Mouse (Mus musculus) limb, embryonic 13.5 days (tissue): ENCODE measurements around the gene Dmac2. TPM values are rescaled to one million over a fixed set of nuclear protein-coding genes. Genes with fewer than 3 reads are reported as not detected.

ENCODE experiments used
- ATAC-seq: fragments of 200-750 bp; cut with Nextera tagmentation; 2 replicates; pipeline ENCODE4 v1.8.0; 2017; ENCODE audit warnings: low read depth, moderate number of reproducible peaks, moderate TSS enrichment; ENCODE audit not compliant: low FRiP score
- H3K27ac ChIP-seq: fragments of 300-500 bp; sonication (generic); 2 replicates; pipeline ENCODE4 v1.5.1; 2015; ENCODE audit warnings: inconsistent platforms, mild to moderate bottlenecking, moderate library complexity
- H3K27me3 ChIP-seq: fragments of 300-500 bp; sonication (generic); 2 replicates; pipeline ENCODE4 v1.6.1; 2015; ENCODE audit warnings: mild to moderate bottlenecking, inconsistent platforms
- H3K36me3 ChIP-seq: fragments of 300-500 bp; sonication (generic); 2 replicates; pipeline ENCODE4 v1.6.1; 2015; ENCODE audit warnings: inconsistent platforms, mild to moderate bottlenecking, moderate library complexity
- H3K4me1 ChIP-seq: fragments of 300-500 bp; sonication (generic); 2 replicates; pipeline ENCODE4 v1.6.1; 2015; ENCODE audit warnings: inconsistent platforms
- H3K4me2 ChIP-seq: fragments of 300-500 bp; sonication (generic); replicated peaks from 2 replicates; pipeline ENCODE4 v1.6.1; 2015; ENCODE audit warnings: inconsistent platforms, mild to moderate bottlenecking, moderate library complexity
- H3K4me3 ChIP-seq: fragments of 300-500 bp; sonication (generic); 2 replicates; pipeline ENCODE4 v1.5.1; 2015; ENCODE audit warnings: moderate library complexity, mild to moderate bottlenecking, inconsistent platforms
- H3K9ac ChIP-seq: fragments of 300-500 bp; sonication (generic); 2 replicates; pipeline ENCODE4 v1.6.1; 2015; ENCODE audit warnings: mild to moderate bottlenecking, inconsistent platforms
- H3K9me3 ChIP-seq: fragments of 300-500 bp; sonication (generic); 2 replicates; pipeline ENCODE4 v1.6.1; 2016; ENCODE audit warnings: inconsistent platforms
- WGBS: fragments of 180-500 bp; shearing (Covaris S2); methylation state at CpG from one replicate; pipeline ENCODE4 v1.1.7; 2015; 5-methylcytosine and 5-hydroxymethylcytosine counted together
- polyA plus RNA-seq: library from polyadenylated mRNA; unstranded; fragments of >200 nt; fragmentation: Nextera tagmentation; extraction: Ambion mirVana; gene quantifications from 2 replicates; pipeline ENCODE4 v1.2.1, GENCODE M21; 2015

Dmac2 gene
- polyA plus RNA-seq, 1 experiment from 2014 or later, result 37.3 TPM

DNA sequence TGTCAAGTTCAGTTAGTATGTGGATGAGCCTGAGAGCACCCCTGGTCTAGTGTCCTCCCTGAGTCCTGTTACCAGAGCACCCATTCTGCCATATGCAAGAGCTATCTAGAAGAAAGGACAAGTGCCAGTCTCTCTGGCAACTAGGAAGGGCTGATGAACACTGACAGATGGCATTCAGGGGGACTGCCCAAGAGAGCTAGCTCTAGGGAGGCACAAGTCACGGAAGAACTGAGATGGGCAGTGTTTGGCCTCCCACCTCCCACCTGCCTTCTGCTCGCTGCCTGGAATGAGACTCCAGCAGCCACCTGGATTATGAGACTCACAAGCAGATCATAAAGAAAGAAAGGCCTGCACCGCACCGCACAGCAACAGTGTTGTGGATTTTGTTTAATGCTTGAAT lies 20.5 kb downstream of the Dmac2 start:
- Histone ChIP-seq H3K27me3 (no peaks in the 10 kb centered on the region), H3K9ac (no peak overlapping the region), H3K27ac (no peak overlapping the region), H3K4me1 (no peaks in the 10 kb centered on the region), H3K4me3 (no peak overlapping the region), H3K36me3 (peaks cover 61% of the 10 kb centered on the region), H3K4me2 (no peak overlapping the region), H3K9me3 (no peaks in the 10 kb centered on the region)
- ATAC-seq, result no peak
- 94% methylated on average over 4 of the region's 4 CpGs for WGBS

DNA sequence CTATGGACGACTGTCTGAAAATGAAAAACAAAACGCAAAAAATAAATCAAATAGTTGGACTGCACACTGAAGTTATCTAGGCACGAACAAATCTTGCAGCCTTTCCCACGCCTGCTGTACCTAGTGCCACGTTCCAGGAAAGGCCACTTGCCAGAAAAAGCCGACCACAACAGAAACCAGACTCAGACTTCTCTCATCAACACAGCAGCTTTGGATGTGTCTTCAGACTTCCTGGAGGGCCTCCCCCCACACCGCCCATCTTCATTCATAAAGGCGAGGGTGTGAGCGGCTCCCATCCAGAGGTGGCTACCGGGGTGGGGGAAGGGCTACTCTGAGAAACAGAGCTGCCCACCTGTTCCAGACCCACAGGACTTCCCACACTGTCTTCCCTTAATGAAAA lies 24.9 kb downstream of the Dmac2 start:
- WGBS, result 84% methylated on average over 10 of the region's 10 CpGs
- Histone ChIP-seq H3K27me3 (no peaks in the 10 kb centered on the region), H3K27ac (no peak overlapping the region), H3K4me2 (no peak overlapping the region), H3K9me3 (no peaks in the 10 kb centered on the region), H3K36me3 (peaks cover 29% of the 10 kb centered on the region), H3K4me3 (no peak overlapping the region), H3K9ac (no peak overlapping the region), H3K4me1 (no peaks in the 10 kb centered on the region)
- no peak for ATAC-seq

DNA sequence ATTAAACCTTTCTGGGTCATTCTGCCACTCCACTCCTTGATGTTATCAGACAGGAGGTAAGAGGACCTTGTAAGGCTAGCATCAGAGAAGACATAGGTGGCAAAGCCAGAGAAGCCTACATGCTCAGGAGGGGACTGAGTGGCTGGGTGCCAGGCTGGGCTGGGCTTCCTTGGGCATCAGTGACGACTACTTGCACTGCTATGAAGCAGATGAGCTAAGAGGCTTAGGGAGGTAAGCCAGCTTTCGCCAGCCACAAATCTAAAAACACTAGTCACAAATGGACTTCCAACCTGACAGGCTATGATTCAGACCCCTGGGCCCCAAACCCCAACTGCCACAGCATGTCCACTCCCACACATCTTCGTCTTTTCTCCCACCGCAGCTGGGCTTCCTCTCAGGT lies 25.4 kb downstream of the Dmac2 start:
- Histone ChIP-seq H3K4me3 (no peak overlapping the region), H3K27ac (no peak overlapping the region), H3K4me2 (no peak overlapping the region), H3K9ac (no peak overlapping the region), H3K27me3 (no peaks in the 10 kb centered on the region), H3K4me1 (no peaks in the 10 kb centered on the region), H3K9me3 (no peaks in the 10 kb centered on the region), H3K36me3 (peaks cover 26% of the 10 kb centered on the region)
- WGBS, result 77% methylated on average over 4 of the region's 4 CpGs
- ATAC-seq, result no peak

DNA sequence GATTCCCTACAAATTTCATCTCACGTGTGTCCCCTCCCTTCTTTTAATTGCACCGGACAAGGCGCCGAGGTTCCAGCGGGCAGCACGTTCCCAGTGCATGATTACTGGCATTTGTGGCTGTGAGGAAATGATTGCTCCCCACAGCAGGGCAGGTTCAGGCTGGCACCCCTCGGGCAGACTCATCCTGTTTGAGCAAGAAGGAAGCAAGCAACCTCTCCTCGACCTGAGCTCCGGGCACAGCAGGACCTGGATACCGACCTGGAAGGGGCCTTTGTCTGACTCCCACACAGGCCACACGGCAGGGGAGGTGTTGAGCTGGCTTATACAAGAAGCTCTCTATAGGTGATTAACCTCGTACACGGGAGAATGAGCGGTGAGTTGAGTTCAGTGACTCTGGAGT lies 25.9 kb downstream of the Dmac2 start:
- H3K9ac ChIP-seq, result no peak overlapping the region
- H3K36me3 ChIP-seq, result peaks cover 25% of the 10 kb centered on the region
- no peaks in the 10 kb centered on the region for H3K9me3 ChIP-seq
- no peak overlapping the region for H3K4me2 ChIP-seq
- H3K4me3 ChIP-seq, result no peak overlapping the region
- no peaks in the 10 kb centered on the region for H3K27me3 ChIP-seq
- no peak for ATAC-seq
- no peaks in the 10 kb centered on the region for H3K4me1 ChIP-seq
- no peak overlapping the region for H3K27ac ChIP-seq
- WGBS, result 70% methylated on average over 14 of the region's 14 CpGs

DNA sequence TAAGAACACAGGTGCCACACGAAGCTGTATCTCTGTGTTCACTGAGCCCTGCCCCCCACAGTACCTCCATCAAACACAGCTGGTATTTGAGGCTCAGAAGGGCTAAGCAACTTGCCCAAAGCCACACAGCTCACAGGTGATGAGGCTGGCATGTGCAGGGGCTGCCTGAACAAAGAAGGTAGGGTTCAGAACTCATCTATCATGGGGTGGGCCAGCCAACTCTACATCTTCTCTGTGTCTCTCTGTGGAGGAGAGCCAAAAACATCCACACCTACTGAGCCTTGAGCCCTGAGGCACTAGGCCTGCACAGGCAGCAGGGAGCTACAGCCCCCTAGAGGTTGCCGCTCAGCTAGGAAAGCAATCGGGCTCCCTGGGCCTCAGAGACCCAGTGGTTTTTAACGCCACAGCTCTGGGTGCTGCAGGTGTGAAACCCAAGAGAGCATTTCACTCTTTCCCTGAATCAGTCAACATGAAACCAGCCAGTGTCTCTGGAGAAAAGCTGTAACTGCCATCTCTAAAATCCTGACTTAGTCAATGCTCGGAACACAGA lies 28.4 kb downstream of the Dmac2 start:
- Histone ChIP-seq H3K27ac (no peak overlapping the region), H3K4me2 (no peak overlapping the region), H3K9ac (no peak overlapping the region), H3K4me1 (no peaks in the 10 kb centered on the region), H3K36me3 (peaks cover 8% of the 10 kb centered on the region; the same call in 1 of the 2 replicates), H3K27me3 (no peaks in the 10 kb centered on the region), H3K9me3 (no peaks in the 10 kb centered on the region), H3K4me3 (no peak overlapping the region)
- no peak for ATAC-seq
- whole genome bisulfite sequencing, result 51% methylated on average over 5 of the region's 5 CpGs

DNA sequence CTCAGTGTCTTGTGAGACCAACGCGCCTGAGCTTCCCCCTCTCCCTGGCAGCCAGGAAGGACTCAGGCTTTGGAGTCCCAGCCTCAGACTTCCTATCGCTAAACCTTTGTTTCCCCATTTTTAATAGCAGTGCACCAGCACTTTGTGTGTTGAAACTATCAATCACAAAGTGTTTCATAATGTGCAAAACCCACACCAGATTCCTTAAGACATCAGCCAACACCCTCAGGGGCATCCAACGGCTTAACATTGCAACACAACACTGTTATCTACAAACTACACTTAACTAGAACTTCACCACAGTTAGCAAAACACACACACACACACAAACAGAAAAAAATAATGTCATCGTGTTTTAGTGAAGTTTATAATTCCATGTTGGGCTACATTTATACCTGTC lies 30.6 kb downstream of the Dmac2 start:
- no peak for ATAC-seq

DNA sequence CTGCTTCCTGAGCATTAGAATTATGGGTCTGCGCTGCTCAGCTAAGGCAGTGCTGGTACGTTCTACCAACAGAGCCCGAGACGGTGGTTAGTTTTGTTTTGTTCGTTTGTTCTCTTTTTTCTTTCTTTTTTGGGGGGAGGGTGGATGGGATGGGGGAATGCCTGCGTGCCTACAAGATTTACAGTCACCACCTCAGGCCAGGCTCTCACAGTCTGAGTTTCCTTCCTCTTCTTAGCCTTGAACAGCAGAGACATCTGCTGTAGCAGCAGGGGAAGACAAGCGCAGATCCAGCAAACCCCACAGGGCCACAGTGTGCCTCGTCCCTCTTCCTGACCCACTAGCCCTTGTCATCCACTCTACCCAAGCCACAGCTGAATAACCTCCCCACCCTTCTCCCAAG lies 32.1 kb downstream of the Dmac2 start:
- H3K4me1 ChIP-seq, result no peaks in the 10 kb centered on the region
- no peak for ATAC-seq
- H3K4me2 ChIP-seq, result no peak overlapping the region
- H3K27ac ChIP-seq, result no peak overlapping the region
- H3K9ac ChIP-seq, result no peak overlapping the region
- no peaks in the 10 kb centered on the region for H3K27me3 ChIP-seq
- no peak overlapping the region for H3K4me3 ChIP-seq
- 90% methylated on average over 8 of the region's 8 CpGs for WGBS
- no peaks in the 10 kb centered on the region for H3K9me3 ChIP-seq
- no peaks in the 10 kb centered on the region; the same call in 1 of the 2 replicates for H3K36me3 ChIP-seq

More for the DNA sequence above, 30.6 kb downstream of the Dmac2 start:
- Histone ChIP-seq H3K4me3 (no peak overlapping the region), H3K27me3 (no peaks in the 10 kb centered on the region), H3K4me1 (no peaks in the 10 kb centered on the region), H3K36me3 (peaks cover 7% of the 10 kb centered on the region; the same call in 1 of the 2 replicates), H3K4me2 (no peak overlapping the region), H3K27ac (no peak overlapping the region), H3K9ac (no peak overlapping the region), H3K9me3 (no peaks in the 10 kb centered on the region)
- WGBS, result 83% methylated on average over 5 of the region's 5 CpGs

DNA sequence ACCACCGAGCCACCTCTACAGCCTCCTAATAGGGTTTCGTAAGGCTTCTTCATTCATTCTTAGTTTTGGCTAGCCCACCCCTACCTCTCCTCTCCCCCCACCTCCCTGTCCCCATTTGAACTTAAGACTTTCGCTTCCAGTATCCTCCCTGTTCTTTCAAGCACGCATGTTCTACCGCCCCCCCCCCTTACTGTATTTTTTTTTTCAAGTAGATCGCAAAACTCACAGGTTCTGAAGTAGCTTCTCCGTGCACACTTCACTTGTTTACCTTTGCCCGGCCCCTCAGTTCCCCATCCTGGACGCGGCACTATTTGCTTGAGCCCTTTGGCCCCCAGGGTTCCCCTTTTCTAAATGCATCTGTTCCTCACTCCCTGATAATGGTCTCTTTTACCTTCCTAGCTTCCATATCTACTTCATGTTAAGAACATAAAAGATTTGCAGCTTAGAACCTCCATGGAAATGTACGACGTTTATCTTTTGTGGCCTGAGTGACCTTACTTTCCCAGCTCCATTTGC lies 33.1 kb downstream of the Dmac2 start:
- 90% methylated on average over 12 of the region's 12 CpGs for WGBS
- no peaks in the 10 kb centered on the region; the same call in 1 of the 2 replicates for H3K36me3 ChIP-seq
- peaks cover 3% of the 10 kb centered on the region for H3K4me1 ChIP-seq
- H3K27me3 ChIP-seq, result no peaks in the 10 kb centered on the region
- H3K27ac ChIP-seq, result no peak overlapping the region
- ATAC-seq, result no peak
- no peak overlapping the region for H3K9ac ChIP-seq
- no peak overlapping the region for H3K4me3 ChIP-seq
- H3K9me3 ChIP-seq, result no peaks in the 10 kb centered on the region
- no peak overlapping the region for H3K4me2 ChIP-seq

DNA sequence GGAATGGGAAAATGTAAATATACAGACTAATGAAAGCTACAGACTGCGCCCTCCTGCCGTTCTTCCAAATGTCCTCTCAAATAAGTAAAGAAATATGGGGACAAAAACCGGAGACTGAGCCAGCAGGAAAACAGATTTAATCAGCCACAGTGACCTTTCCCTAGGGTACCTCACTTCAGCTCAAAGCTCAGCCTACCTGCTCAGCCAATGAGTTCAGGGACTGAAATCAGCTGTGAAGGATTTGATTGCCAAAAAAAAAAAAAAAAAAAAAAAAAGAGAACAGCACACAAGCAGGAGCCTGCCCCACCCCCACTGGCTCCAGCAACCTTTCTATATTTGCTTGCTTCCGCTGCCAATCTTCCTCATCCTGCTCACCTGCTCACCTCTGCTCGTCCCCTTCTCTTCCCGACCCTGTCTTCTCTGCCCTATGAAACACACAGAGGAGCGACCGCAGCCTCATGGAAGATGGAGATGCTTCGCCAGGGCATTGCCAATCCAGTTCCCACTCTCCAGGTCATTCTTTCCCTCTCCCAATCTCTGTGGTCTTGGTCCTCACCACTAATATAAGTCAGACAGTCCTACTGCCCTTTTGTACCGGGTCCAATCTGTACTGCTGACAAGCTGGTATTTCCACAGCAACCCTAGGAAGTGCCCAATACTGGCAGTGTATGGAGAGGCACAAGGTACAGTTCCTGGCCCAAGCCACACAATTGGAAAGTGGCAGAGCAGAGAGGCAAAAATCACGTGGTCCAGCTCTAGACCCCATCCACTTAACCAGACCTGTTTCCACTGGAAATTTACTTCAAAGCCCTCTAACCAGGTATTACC lies 36.6 kb downstream of the Dmac2 start:
- Histone ChIP-seq H3K9me3 (no peaks in the 10 kb centered on the region), H3K4me3 (no peak overlapping the region), H3K27ac (no peak overlapping the region), H3K4me1 (peaks cover 18% of the 10 kb centered on the region), H3K36me3 (no peaks in the 10 kb centered on the region; the same call in 1 of the 2 replicates), H3K9ac (no peak overlapping the region), H3K27me3 (no peaks in the 10 kb centered on the region), H3K4me2 (no peak overlapping the region)
- WGBS, result 73% methylated on average over 11 of the region's 11 CpGs
- ATAC-seq, result no peak

DNA sequence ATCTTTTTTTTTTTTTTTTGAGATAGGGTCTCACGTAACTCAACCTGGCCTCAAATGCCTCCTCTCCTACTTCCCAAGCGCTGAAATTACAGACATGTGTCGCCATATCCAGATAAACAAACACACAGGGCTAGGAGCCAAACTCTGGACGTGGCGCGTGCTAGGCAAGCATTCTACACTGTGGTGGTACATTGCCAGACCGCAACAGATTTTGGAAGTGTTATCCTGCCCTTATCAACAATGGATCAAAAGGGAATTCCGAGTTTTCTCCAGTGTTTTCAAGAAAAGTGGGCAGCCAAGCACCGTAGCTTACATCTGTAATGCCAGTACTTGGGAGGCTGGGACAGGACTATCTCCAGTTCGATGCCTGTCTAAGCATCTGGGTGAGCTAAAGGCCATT lies 38.6 kb downstream of the Dmac2 start:
- no peak for ATAC-seq
- Histone ChIP-seq H3K9me3 (no peaks in the 10 kb centered on the region), H3K4me2 (peak overlapping the region; percentile 91), H3K36me3 (peaks cover 9% of the 10 kb centered on the region), H3K27ac (no peak overlapping the region), H3K4me1 (peaks cover 18% of the 10 kb centered on the region), H3K9ac (peak overlapping the region; percentile 73), H3K27me3 (no peaks in the 10 kb centered on the region), H3K4me3 (peak overlapping the region; percentile 64)
- WGBS, result 36% methylated on average over 10 of the region's 10 CpGs

DNA sequence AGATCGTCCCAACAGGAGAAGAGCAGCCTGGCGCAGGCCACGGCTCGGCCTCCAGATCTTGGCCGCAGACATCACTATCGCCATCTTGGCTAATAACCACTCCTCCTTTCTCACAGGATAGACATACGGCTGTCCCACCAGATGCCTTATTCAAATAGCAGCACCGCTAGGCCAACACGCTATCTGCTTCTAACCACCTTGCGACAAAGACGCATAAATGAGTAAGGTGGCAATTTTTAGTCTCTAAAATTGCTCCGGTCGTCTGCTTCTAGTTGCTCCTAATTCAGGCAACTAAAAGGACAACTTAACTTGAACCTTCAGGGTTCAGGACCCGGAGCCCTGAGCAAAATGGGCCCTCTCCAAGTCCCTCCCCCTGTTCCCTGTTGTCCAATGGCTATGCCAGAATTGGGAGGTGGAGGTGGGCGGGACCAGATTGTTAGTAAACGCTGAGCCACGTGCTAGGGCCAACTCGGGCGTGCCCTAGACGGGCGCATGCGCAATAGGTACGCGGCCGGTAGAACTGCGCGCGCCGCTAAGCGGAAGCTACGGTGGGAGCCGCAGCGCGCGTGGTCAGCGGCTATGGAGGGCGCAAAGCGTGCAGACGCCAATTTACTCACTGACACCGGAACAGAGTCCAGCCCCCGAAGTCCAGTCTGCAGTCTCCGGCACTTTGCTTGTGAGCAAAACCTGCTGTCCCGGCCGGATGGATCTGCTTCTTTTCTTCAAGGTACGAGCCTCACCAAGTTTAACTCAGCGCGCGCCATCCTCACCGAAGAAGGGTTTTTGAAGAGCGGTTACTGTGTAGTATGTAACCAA lies 39.7 kb downstream of the Dmac2 start, which contains the start of the genes Bckdha and Exosc5:
Gene Bckdha, minus strand, starts transcription at position 325 of the 816 bp plus-strand sequence.
Gene Exosc5, plus strand, starts transcription at position 508 of the 816 bp plus-strand sequence.
- Histone ChIP-seq H3K4me1 (peaks cover 18% of the 10 kb centered on the region), H3K4me3 (peak within 1 kb of the TSS; percentile 64), H3K9me3 (no peaks in the 10 kb centered on the region), H3K36me3 (peaks cover 19% of the 10 kb centered on the region), H3K27ac (peak within 1 kb of the TSS; percentile 22; the same call in 1 of the 2 replicates), H3K4me2 (peak within 1 kb of the TSS; percentile 91), H3K9ac (peak within 1 kb of the TSS; percentile 73), H3K27me3 (no peaks in the 10 kb centered on the region)
- ATAC-seq, result peak; percentile 99
- WGBS, result under 1% methylated on average over 50 of the region's 50 CpGs

DNA sequence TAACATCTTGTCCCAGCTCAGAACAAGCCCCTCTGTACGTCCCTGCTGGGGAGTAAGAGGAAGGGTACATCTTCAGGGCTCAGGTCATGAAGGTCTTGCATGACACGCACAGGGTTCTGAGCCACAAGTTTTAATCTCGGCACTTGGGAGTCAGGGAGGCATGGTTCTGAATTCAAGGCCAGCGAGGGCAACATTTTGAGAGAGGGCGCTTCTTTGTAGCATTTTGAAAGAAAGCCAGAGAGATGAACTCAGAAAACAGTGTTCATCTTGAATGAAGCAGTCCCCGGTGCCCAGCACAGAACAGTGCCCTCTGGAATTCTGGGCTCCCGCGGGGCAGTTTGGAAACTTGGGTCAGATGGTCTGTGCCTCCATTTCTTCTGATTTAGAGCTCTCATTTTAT lies 47.2 kb downstream of the Dmac2 start:
- ATAC-seq, result no peak

More for the DNA sequence above, 47.2 kb downstream of the Dmac2 start:
- peaks cover 74% of the 10 kb centered on the region for H3K36me3 ChIP-seq
- 95% methylated on average over 8 of the region's 8 CpGs for WGBS
- no peaks in the 10 kb centered on the region for H3K4me1 ChIP-seq
- no peaks in the 10 kb centered on the region for H3K9me3 ChIP-seq
- no peaks in the 10 kb centered on the region for H3K27me3 ChIP-seq
- H3K4me3 ChIP-seq, result no peak overlapping the region
- no peak overlapping the region for H3K4me2 ChIP-seq
- no peak overlapping the region for H3K27ac ChIP-seq
- H3K9ac ChIP-seq, result no peak overlapping the region
